In the genomic region with DNA sequence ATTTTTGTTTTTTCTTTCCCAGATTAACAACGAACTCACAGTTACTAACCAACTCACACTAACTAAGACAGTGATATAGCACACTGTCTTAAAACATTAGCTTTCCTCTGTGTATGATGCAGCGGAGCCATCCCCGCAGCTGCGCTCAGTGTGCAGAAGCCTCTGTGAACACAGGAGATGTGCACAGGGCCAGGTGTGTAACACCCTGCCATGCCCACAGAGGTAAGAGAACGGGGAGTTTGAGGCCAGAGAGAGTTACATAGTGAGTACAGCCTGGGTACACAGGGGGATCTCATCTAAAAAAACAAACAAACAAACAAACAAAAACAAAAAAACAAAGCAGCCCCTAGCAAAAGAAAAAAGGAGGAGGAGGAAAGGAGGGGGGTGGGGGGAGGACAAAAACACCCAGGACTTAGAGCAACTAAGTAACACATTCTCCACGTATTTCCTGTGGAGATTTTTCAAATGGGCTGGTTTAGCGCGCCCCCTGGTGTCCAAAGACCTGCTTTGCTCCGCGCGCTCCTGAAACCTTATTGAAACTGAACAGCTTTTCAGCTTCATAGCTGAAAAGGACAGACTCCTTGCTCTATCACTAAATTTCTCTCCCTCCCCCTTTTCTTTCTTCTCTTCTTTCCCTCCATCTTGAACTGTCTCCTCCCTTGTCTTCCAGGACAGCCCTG, we compare ENCODE assay signal across 9 mouse cellular contexts.
A peak's percentile ranks its signal among the peaks of the same experiment; 100 is the strongest.
DNase-seq lines count a peak whose midpoint lies in the region; ATAC-seq and TF ChIP-seq lines count a peak whose summit lies in the region.
"Had no signal": no experiment of that assay in that cellular context is flagged by ENCODE, and none has a peak within 500 bp of the region (broad histone marks: within the 10 kb centered on the region; RNA-seq: fewer than 3 reads in every experiment).

No protein-coding gene starts in this region.

- H3K4me1 ChIP-seq in thymus, adult 2 months (replicated peaks; ENCODE audit: control insufficient read depth, insufficient read depth, low read length), result no peaks in the 10 kb centered on the region
- H3K4me1 ChIP-seq in embryonic fibroblast, embryonic 13.5 days (ENCODE audit: control insufficient read depth, insufficient read depth, low read length), result no peaks in the 10 kb centered on the region; the same call in 1 of the 2 replicates
- H3K4me1 ChIP-seq in intestine, postnatal 0 days (replicated peaks; ENCODE audit: control insufficient read depth, insufficient read depth, low read length), result no peaks in the 10 kb centered on the region
- H3K4me1 ChIP-seq in liver, embryonic 14.5 days (replicated peaks; ENCODE audit: control insufficient read depth in 2 of 2, insufficient read depth in 2 of 2, low read length in 1 of 2), result no peaks in the 10 kb centered on the region
- H3K4me1 ChIP-seq: heart, embryonic 13.5 days had no signal

- H3K4me3 ChIP-seq in thymus, adult 2 months (ENCODE audit: control insufficient read depth, insufficient read depth, low read length), result no peak overlapping the region
- H3K4me3 ChIP-seq in embryonic fibroblast, embryonic 13.5 days (ENCODE audit: insufficient read depth, low read length), result no peak overlapping the region
- H3K4me3 ChIP-seq in intestine, postnatal 0 days (ENCODE audit: low read depth, low read length), result no peak overlapping the region
- H3K4me3 ChIP-seq in liver, embryonic 14.5 days (ENCODE audit: insufficient read depth in 1 of 2, low read depth in 2 of 2, low read length in 2 of 2), result no peak overlapping the region
- H3K4me3 ChIP-seq: heart, embryonic 13.5 days had no signal

- H3K4me2 ChIP-seq in intestine, postnatal 0 days (replicated peaks; ENCODE audit: low read depth), result no peak overlapping the region
- no peak overlapping the region for H3K4me2 ChIP-seq in liver, embryonic 14.5 days (ENCODE audit: low read depth)
- H3K4me2 ChIP-seq: heart, embryonic 13.5 days had no signal

- TF ChIP-seq CTCF in thymus, adult 2 months (IDR thresholded peaks at IDR 0.05; ENCODE audit: borderline replicate concordance, control insufficient read depth, extremely low read depth, insufficient read depth, low read length, poor library complexity), result no peak; the same call in 1 of the 2 replicates
- 0 out of 2 replicates have a peak, but pooled peaks have one; percentile 40 for TF ChIP-seq CTCF in embryonic fibroblast, embryonic 13.5 days (IDR thresholded peaks at IDR 0.05; ENCODE audit: borderline replicate concordance, insufficient read depth, low read length)
- TF ChIP-seq CTCF in intestine, postnatal 0 days (IDR thresholded peaks at IDR 0.05; ENCODE audit: low read depth), result peak; percentile 86
- peak; percentile 71 for TF ChIP-seq CTCF in liver, embryonic 14.5 days (IDR thresholded peaks at IDR 0.05; ENCODE audit: low read depth)

- H3K9ac ChIP-seq in intestine, postnatal 0 days (ENCODE audit: low read depth, low read length), result no peak overlapping the region
- no peak overlapping the region for H3K9ac ChIP-seq in liver, embryonic 14.5 days (replicated peaks)
- H3K9ac ChIP-seq: heart, embryonic 13.5 days had no signal

- peak; percentile 21 for DNase-seq in thymus, adult 2 months
- no peak for DNase-seq in thymus, adult 18-20 months
- DNase-seq in brain, embryonic 18.5 days (ENCODE audit: low read depth, low spot score), result peak; percentile 37
- peak in 1 of 3 experiments; percentile 5 for DNase-seq in liver, embryonic 14.5 days (ENCODE audit: low read depth in 3 of 3, low spot score in 3 of 3)
- DNase-seq in right cerebral cortex, postnatal 10 days (ENCODE audit: low spot score in 2 of 2), result peak; percentile 73 to 86

- H3K36me3 ChIP-seq in thymus, adult 2 months (ENCODE audit: control insufficient read depth, insufficient read depth, low read length), result no peaks in the 10 kb centered on the region
- H3K36me3 ChIP-seq in intestine, postnatal 0 days (ENCODE audit: control insufficient read depth, insufficient read depth), result no peaks in the 10 kb centered on the region
- H3K36me3 ChIP-seq in liver, embryonic 14.5 days (replicated peaks; ENCODE audit: control insufficient read depth, insufficient read depth, low read depth), result no peaks in the 10 kb centered on the region
- H3K36me3 ChIP-seq: heart, embryonic 13.5 days had no signal

- H3K27ac ChIP-seq in thymus, adult 2 months (ENCODE audit: control insufficient read depth, insufficient read depth, low read length), result no peak overlapping the region
- no peak overlapping the region for H3K27ac ChIP-seq in embryonic fibroblast, embryonic 13.5 days (ENCODE audit: insufficient read depth, low read length)
- no peak overlapping the region for H3K27ac ChIP-seq in intestine, postnatal 0 days (ENCODE audit: low read depth, low read length)
- no peak overlapping the region for H3K27ac ChIP-seq in liver, embryonic 14.5 days
- H3K27ac ChIP-seq: heart, embryonic 13.5 days had no signal

- no peaks in the 10 kb centered on the region for H3K27me3 ChIP-seq in thymus, adult 2 months (ENCODE audit: control insufficient read depth, insufficient read depth, low read length)
- H3K27me3 ChIP-seq in intestine, postnatal 0 days (replicated peaks; ENCODE audit: control insufficient read depth, insufficient read depth, low read length), result no peaks in the 10 kb centered on the region
- H3K27me3 ChIP-seq in liver, embryonic 14.5 days (ENCODE audit: control insufficient read depth, insufficient read depth, low read length), result no peaks in the 10 kb centered on the region

- no peak for TF ChIP-seq EP300 in liver, embryonic 14.5 days (IDR thresholded peaks at IDR 0.05; ENCODE audit: low read depth)

- WGBS in thymus, adult 2 months, result 37% methylated on average over 11 of the region's 11 CpGs
- 33% methylated on average over 11 of the region's 11 CpGs for WGBS in intestine, postnatal 0 days
- 30% methylated on average over 11 of the region's 11 CpGs for WGBS in liver, embryonic 14.5 days (ENCODE audit: insufficient replicate concordance)

- no peak for TF ChIP-seq POLR2A in thymus, adult 2 months (IDR thresholded peaks at IDR 0.05; ENCODE audit: control insufficient read depth, extremely low read depth, insufficient read depth, low read length, poor library complexity)
- TF ChIP-seq POLR2A in embryonic fibroblast, embryonic 13.5 days (IDR thresholded peaks at IDR 0.05; ENCODE audit: low read depth, low read length), result no peak

- no peak for ATAC-seq in intestine, postnatal 0 days
- no peak for ATAC-seq in liver, embryonic 14.5 days (ENCODE audit: insufficient read depth)
- ATAC-seq in megakaryocyte, adult 5-6 weeks (ENCODE audit: poor library complexity, severe bottlenecking), result no peak

- no peaks in the 10 kb centered on the region for H3K9me3 ChIP-seq in intestine, postnatal 0 days (ENCODE audit: control insufficient read depth)
- H3K9me3 ChIP-seq in liver, embryonic 14.5 days (ENCODE audit: control insufficient read depth, low read length), result no peaks in the 10 kb centered on the region
- H3K9me3 ChIP-seq: heart, embryonic 13.5 days had no signal

Comparison
In these comparisons a context has a peak if more than half of its experiments do, and no peak if none do; other contexts are left out.
1. DNase-seq: peak in thymus, adult 2 months (single experiment), brain, embryonic 18.5 days (single experiment) and right cerebral cortex, postnatal 10 days (2 of 2); none in thymus, adult 18-20 months (0 of 2).